Comparison of ENCODE assay signal across 20 mouse cellular contexts in the genomic region with DNA sequence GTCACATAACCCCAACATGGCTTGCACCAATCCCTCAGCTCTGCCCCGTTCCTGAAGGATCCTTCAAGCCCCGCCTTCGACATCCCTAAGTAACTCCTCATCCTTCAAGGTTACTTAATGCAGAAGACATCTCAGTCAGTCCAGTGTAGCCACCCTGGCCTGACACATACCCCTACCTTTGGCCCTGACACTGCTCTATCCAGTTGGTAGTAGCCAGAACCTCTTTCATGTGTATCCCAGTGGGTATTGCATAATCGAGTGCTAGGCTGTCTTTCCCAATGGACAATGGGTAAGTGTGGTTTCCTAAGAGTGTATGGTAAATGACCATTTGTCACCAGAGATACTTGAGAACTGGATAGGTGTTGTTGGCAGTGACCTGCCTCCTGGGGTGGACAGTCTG. TPM values are rescaled to one million over a fixed set of nuclear protein-coding genes. Genes with fewer than 3 reads are reported as not detected.
"Had no signal": no experiment of that assay in that cellular context is flagged by ENCODE, and none has a peak within 500 bp of the region (broad histone marks: within the 10 kb centered on the region; RNA-seq: fewer than 3 reads in every experiment).

No protein-coding gene starts in this region.

- H3K4me2 ChIP-seq: limb, embryonic 12.5 days; midbrain, embryonic 12.5 days; neural tube, embryonic 13.5 days; stomach, embryonic 15.5 days had no signal

- H3K9me3 ChIP-seq: limb, embryonic 12.5 days; midbrain, embryonic 12.5 days; neural tube, embryonic 13.5 days; stomach, embryonic 15.5 days had no signal

- H3K4me1 ChIP-seq: limb, embryonic 12.5 days; midbrain, embryonic 12.5 days; neural tube, embryonic 13.5 days; stomach, embryonic 15.5 days had no signal

- H3K27me3 ChIP-seq: midbrain, embryonic 12.5 days; neural tube, embryonic 13.5 days; stomach, embryonic 15.5 days had no signal

- DNase-seq: kidney, adult 11 months; kidney, adult 9 months; kidney, postnatal 14 days; lung, adult 18-20 months; retina, postnatal 1 day; right cerebral cortex, postnatal 4 days; spleen, adult 18-20 months; thymus, adult 2 months; thymus, postnatal 25 days had no signal

- H3K4me3 ChIP-seq: left cerebral cortex, adult 2 months; limb, embryonic 12.5 days; midbrain, embryonic 12.5 days; neural tube, embryonic 13.5 days; stomach, embryonic 15.5 days had no signal

- H3K9ac ChIP-seq: limb, embryonic 12.5 days; midbrain, embryonic 12.5 days; neural tube, embryonic 13.5 days; stomach, embryonic 15.5 days had no signal

- ATAC-seq: midbrain, embryonic 16.5 days had no signal

- H3K36me3 ChIP-seq: limb, embryonic 12.5 days; midbrain, embryonic 12.5 days; neural tube, embryonic 13.5 days; stomach, embryonic 15.5 days had no signal

- H3K27ac ChIP-seq: left cerebral cortex, adult 2 months; limb, embryonic 12.5 days; midbrain, embryonic 12.5 days; neural tube, embryonic 13.5 days; stomach, embryonic 15.5 days had no signal

RNA-seq across cellular contexts. Expression of gene Slc36a2, which starts 6.0 kb away (rescaled TPM):
- total RNA-seq: megakaryocyte-erythroid progenitor cell, adult 5-6 weeks had no signal
- polyA plus RNA-seq: midbrain, embryonic 12.5 days had no signal

RNA-seq across cellular contexts. Expression of gene Slc36a3, which starts 27.3 kb away (rescaled TPM):
- total RNA-seq: layer of hippocampus, adult 8-10 months; layer of hippocampus, postnatal 14 days; left cerebral cortex, adult 2 months; left cerebral cortex, postnatal 14 days; megakaryocyte-erythroid progenitor cell, adult 5-6 weeks had no signal
- polyA plus RNA-seq: limb, embryonic 12.5 days; lung, embryonic 16.5 days; midbrain, embryonic 12.5 days; midbrain, embryonic 16.5 days; neural tube, embryonic 13.5 days had no signal
